Mouse (Mus musculus): Measurements from ENCODE around the gene Cntf. TPM values are rescaled to one million over a fixed set of nuclear protein-coding genes. Genes with fewer than 3 reads are reported as not detected.
"Not testable (repeated sequence)": the region's sequence is repeated elsewhere in the genome, so short reads cannot be mapped to it uniquely, and the experiment has no call there.

Cntf gene
- polyA plus RNA-seq, 1 experiment from 2014 or later: 0.54 TPM

DNA sequence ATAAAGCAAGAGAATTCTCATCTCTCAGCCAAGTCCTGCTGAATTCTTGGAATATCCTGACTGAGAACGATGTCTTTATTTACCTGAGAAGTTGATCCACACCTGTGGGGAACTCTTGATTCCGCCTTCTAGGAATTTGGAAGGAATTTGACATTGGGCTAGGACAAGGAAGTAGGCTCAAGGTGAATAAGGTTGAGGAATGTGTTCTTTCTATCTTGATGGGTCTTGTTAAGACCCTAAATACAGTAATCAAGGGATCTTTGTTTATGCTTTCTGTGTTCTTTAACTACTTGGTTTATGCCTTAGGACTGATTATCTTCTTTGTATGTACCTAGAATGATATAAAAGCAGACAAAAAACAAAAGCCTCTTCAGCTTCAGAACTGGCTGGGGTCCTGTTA, 33.5 kb downstream of the Cntf start:
- Histone ChIP-seq H3K4me1 (ENCODE audit: control insufficient read depth, insufficient read depth, low read length) (no peaks in the 10 kb centered on the region), H3K4me2 (no peak overlapping the region), H3K27ac (ENCODE audit: low read depth, low read length) (no peak overlapping the region), H3K4me3 (ENCODE audit: low read depth, low read length) (no peak overlapping the region), H3K36me3 (ENCODE audit: control insufficient read depth, insufficient read depth, low read length) (no peaks in the 10 kb centered on the region), H3K27me3 (ENCODE audit: control insufficient read depth, insufficient read depth, low read length) (no peaks in the 10 kb centered on the region), H3K9me3 (replicated peaks; ENCODE audit: control insufficient read depth, low read length) (no peaks in the 10 kb centered on the region), H3K9ac (ENCODE audit: low read depth, low read length) (no peak overlapping the region)
- 73% methylated on average over 2 of the region's 2 CpGs for WGBS (ENCODE audit: insufficient replicate concordance)
- ATAC-seq (replicated peaks; ENCODE audit: insufficient number of reproducible peaks, low FRiP score, low TSS enrichment): no peak

DNA sequence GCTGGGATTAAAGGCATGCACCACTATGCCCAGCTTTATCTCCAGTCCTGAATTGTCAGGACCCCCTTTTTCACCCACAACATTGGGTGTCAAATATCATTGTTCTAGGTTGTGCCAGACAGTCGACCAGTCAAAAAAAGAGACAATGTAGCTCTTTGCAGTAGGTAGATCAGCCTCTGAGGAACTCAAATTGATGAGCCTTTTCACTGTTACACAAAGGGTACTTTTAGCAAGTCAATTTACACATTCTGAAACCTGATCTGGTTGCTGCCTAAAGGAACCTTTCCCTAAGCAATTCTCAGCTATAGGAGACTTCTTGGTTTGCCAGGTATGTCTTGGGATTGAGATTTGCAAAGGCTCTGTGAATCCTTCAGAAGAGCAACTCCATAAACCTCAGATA, 34.4 kb downstream of the Cntf start:
- Histone ChIP-seq H3K4me2 (no peak overlapping the region), H3K9me3 (replicated peaks; ENCODE audit: control insufficient read depth, low read length) (no peaks in the 10 kb centered on the region), H3K4me3 (ENCODE audit: low read depth, low read length) (no peak overlapping the region), H3K36me3 (ENCODE audit: control insufficient read depth, insufficient read depth, low read length) (no peaks in the 10 kb centered on the region), H3K27ac (ENCODE audit: low read depth, low read length) (no peak overlapping the region), H3K27me3 (ENCODE audit: control insufficient read depth, insufficient read depth, low read length) (no peaks in the 10 kb centered on the region), H3K4me1 (ENCODE audit: control insufficient read depth, insufficient read depth, low read length) (no peaks in the 10 kb centered on the region), H3K9ac (ENCODE audit: low read depth, low read length) (no peak overlapping the region)
- no peak for ATAC-seq (replicated peaks; ENCODE audit: insufficient number of reproducible peaks, low FRiP score, low TSS enrichment)
- 49% methylated on average over 1 of the region's 1 CpGs for WGBS (ENCODE audit: insufficient replicate concordance)

DNA sequence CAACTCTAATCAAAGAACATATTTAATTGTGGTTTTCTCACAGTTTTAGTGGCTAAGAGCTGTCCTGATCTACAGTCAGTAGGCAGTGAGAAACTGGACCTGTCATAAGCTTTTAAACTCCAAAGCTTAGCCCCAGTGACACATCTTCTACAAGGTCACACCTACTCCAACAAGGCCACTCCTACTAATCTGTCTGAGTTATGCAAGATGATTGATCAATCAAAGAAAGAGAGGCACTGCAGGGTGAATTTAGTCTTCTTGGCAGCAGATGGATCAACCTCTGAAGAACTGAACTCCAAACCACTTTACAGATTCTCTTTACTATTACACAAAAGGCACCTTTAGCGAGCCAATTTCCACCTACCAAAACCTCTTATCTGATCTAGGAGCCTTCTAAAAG, 39.6 kb downstream of the Cntf start:
- no peaks in the 10 kb centered on the region for H3K9me3 ChIP-seq (replicated peaks; ENCODE audit: control insufficient read depth, low read length)
- no peaks in the 10 kb centered on the region for H3K36me3 ChIP-seq (ENCODE audit: control insufficient read depth, insufficient read depth, low read length)
- no peak overlapping the region for H3K27ac ChIP-seq (ENCODE audit: low read depth, low read length)
- no peaks in the 10 kb centered on the region for H3K4me1 ChIP-seq (ENCODE audit: control insufficient read depth, insufficient read depth, low read length)
- no peak overlapping the region for H3K4me3 ChIP-seq (ENCODE audit: low read depth, low read length)
- WGBS (ENCODE audit: insufficient replicate concordance): 72% methylated on average over 1 of the region's 1 CpGs
- no peak for ATAC-seq (replicated peaks; ENCODE audit: insufficient number of reproducible peaks, low FRiP score, low TSS enrichment)
- no peak overlapping the region for H3K9ac ChIP-seq (ENCODE audit: low read depth, low read length)
- no peaks in the 10 kb centered on the region for H3K27me3 ChIP-seq (ENCODE audit: control insufficient read depth, insufficient read depth, low read length)
- no peak overlapping the region for H3K4me2 ChIP-seq

DNA sequence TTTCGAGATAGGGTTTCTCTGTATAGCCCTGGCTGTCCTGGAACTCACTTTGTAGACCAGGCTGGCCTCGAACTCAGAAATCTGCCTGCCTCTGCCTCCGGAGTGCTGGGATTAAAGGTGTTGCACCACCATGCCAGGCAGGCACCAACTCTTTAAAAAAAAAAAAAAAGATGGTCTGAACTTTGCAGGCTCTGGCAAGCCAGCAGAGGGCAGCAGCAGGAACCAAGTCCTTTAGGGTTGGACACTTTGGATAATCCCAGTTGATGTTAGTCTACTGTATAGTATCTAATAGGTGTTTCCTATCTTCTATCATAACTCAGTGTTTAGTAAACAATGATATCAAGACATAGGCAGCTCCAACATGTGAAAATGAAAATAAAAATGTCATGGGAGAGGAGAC, 43.1 kb downstream of the Cntf start:
- Histone ChIP-seq H3K9me3 (replicated peaks; ENCODE audit: control insufficient read depth, low read length) (no peaks in the 10 kb centered on the region), H3K27ac (ENCODE audit: low read depth, low read length) (no peak overlapping the region), H3K27me3 (ENCODE audit: control insufficient read depth, insufficient read depth, low read length) (no peaks in the 10 kb centered on the region), H3K4me2 (no peak overlapping the region), H3K9ac (ENCODE audit: low read depth, low read length) (no peak overlapping the region), H3K4me1 (ENCODE audit: control insufficient read depth, insufficient read depth, low read length) (no peaks in the 10 kb centered on the region), H3K4me3 (ENCODE audit: low read depth, low read length) (no peak overlapping the region), H3K36me3 (ENCODE audit: control insufficient read depth, insufficient read depth, low read length) (no peaks in the 10 kb centered on the region)
- no peak for ATAC-seq (replicated peaks; ENCODE audit: insufficient number of reproducible peaks, low FRiP score, low TSS enrichment)
- 53% methylated on average over 2 of the region's 3 CpGs for WGBS (ENCODE audit: insufficient replicate concordance)

DNA sequence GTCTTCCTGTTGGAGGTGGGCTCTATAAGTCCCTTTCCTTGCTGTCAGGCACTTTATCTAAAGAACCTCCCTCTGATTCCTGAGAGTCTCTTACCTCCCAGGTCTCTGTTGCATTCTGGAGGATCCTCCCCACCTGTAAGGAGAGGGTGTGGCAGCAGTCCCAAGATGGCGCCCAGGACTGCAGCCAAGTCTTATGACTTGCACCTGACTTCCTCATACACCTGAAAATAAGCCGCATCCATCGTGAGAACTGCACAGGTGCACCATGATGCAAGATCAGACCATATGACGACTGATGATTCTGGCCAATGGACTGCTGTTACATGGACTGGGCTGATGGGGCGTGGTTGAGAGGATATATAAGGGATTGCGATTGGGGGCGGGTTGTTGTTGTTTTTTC, 43.8 kb downstream of the Cntf start:
- H3K27me3 ChIP-seq (ENCODE audit: control insufficient read depth, insufficient read depth, low read length); ATAC-seq (replicated peaks; ENCODE audit: insufficient number of reproducible peaks, low FRiP score, low TSS enrichment): not testable (repeated sequence)

DNA sequence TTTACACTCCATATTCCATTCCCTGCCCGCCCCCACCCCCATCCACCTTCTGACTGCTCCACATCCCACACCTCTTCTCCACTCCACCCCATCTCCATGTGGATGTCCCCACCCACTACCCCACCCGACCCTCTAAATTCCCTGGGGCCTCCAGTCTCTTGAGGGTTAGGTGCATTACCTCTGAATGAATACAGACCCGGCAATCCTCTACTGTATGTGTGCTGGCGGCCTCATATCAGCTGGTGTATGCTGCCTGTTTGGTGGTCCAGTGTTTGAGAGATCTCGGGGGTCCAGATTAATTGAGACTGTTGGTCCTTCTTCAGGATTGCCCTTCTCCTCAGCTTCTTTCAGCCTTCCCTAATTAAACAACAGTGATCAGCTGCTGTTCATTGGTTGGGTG, 44.5 kb downstream of the Cntf start:
- not testable (repeated sequence) for H3K27me3 ChIP-seq (ENCODE audit: control insufficient read depth, insufficient read depth, low read length); H3K9me3 ChIP-seq (replicated peaks; ENCODE audit: control insufficient read depth, low read length); ATAC-seq (replicated peaks; ENCODE audit: insufficient number of reproducible peaks, low FRiP score, low TSS enrichment); H3K4me2 ChIP-seq; H3K36me3 ChIP-seq (ENCODE audit: control insufficient read depth, insufficient read depth, low read length); H3K9ac ChIP-seq (ENCODE audit: low read depth, low read length); H3K4me3 ChIP-seq (ENCODE audit: low read depth, low read length); H3K4me1 ChIP-seq (ENCODE audit: control insufficient read depth, insufficient read depth, low read length); H3K27ac ChIP-seq (ENCODE audit: low read depth, low read length)
- WGBS (ENCODE audit: insufficient replicate concordance): 78% methylated on average over 5 of the region's 5 CpGs

More for the DNA sequence above, 43.8 kb downstream of the Cntf start:
- H3K36me3 ChIP-seq (ENCODE audit: control insufficient read depth, insufficient read depth, low read length); H3K9me3 ChIP-seq (replicated peaks; ENCODE audit: control insufficient read depth, low read length); H3K4me2 ChIP-seq; H3K9ac ChIP-seq (ENCODE audit: low read depth, low read length); H3K27ac ChIP-seq (ENCODE audit: low read depth, low read length); H3K4me1 ChIP-seq (ENCODE audit: control insufficient read depth, insufficient read depth, low read length); H3K4me3 ChIP-seq (ENCODE audit: low read depth, low read length): not testable (repeated sequence)
- 78% methylated on average over 7 of the region's 7 CpGs for WGBS (ENCODE audit: insufficient replicate concordance)

DNA sequence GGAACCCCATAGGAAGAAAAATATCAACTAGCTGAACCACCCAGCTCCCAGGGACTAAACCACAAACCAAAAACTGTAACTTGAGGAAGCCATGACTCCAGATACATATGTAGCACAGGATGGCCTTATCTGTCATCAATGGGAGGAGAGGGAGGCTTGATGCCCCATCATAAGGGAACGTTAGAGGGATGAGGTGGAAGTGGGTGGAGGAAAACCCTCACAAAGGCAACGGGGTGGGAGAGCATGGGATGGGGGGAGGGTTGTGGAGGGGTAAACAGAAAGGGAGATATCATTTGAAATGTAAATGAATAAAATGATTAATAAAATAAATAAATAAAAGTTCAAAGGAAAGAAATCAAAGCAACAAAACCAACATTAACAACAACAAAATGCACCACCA, 45.0 kb downstream of the Cntf start:
- no peaks in the 10 kb centered on the region for H3K4me1 ChIP-seq (ENCODE audit: control insufficient read depth, insufficient read depth, low read length)
- no peaks in the 10 kb centered on the region for H3K27me3 ChIP-seq (ENCODE audit: control insufficient read depth, insufficient read depth, low read length)
- no peak overlapping the region for H3K27ac ChIP-seq (ENCODE audit: low read depth, low read length)
- no peak for ATAC-seq (replicated peaks; ENCODE audit: insufficient number of reproducible peaks, low FRiP score, low TSS enrichment)
- H3K36me3 ChIP-seq (ENCODE audit: control insufficient read depth, insufficient read depth, low read length): no peaks in the 10 kb centered on the region
- no peak overlapping the region for H3K4me2 ChIP-seq
- no peak overlapping the region for H3K9ac ChIP-seq (ENCODE audit: low read depth, low read length)
- H3K4me3 ChIP-seq (ENCODE audit: low read depth, low read length): no peak overlapping the region
- H3K9me3 ChIP-seq (replicated peaks; ENCODE audit: control insufficient read depth, low read length): no peaks in the 10 kb centered on the region
- WGBS (ENCODE audit: insufficient replicate concordance): 56% methylated on average over 2 of the region's 2 CpGs

DNA sequence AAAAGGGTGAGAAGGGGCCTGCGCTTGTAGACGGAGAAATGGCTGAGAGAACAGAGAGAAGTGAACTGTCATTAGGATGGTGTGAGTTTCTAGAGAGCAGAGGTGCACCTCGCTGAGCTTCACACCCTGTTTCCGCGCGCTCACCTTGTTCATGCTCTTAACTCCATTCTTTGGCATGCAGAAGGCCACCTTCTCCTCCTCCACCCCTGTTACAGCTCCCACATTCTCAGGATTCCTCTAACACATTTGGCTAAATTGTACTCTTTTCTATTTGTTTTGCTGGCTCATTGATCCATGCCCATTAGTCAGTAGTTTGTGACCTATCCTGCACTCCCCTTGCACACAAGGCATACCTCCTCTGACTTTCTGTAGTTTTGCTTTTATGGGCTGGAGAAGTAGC, 46.2 kb downstream of the Cntf start:
- ATAC-seq (replicated peaks; ENCODE audit: insufficient number of reproducible peaks, low FRiP score, low TSS enrichment): no peak

More for the DNA sequence above, 46.2 kb downstream of the Cntf start:
- no peaks in the 10 kb centered on the region for H3K36me3 ChIP-seq (ENCODE audit: control insufficient read depth, insufficient read depth, low read length)
- no peak overlapping the region for H3K27ac ChIP-seq (ENCODE audit: low read depth, low read length)
- WGBS (ENCODE audit: insufficient replicate concordance): 81% methylated on average over 6 of the region's 6 CpGs
- no peak overlapping the region for H3K9ac ChIP-seq (ENCODE audit: low read depth, low read length)
- H3K4me1 ChIP-seq (ENCODE audit: control insufficient read depth, insufficient read depth, low read length): no peaks in the 10 kb centered on the region
- H3K9me3 ChIP-seq (replicated peaks; ENCODE audit: control insufficient read depth, low read length): no peaks in the 10 kb centered on the region
- H3K4me3 ChIP-seq (ENCODE audit: low read depth, low read length): no peak overlapping the region
- H3K4me2 ChIP-seq: no peak overlapping the region
- H3K27me3 ChIP-seq (ENCODE audit: control insufficient read depth, insufficient read depth, low read length): no peaks in the 10 kb centered on the region
